Mouse (Mus musculus) adipose tissue, adult 10 weeks (tissue): ENCODE data around the gene Etfb. TPM values are rescaled to one million over a fixed set of nuclear protein-coding genes. Genes with fewer than 3 reads are reported as not detected.

Experiments used
- polyA plus RNA-seq: library from polyadenylated mRNA; stranded (reverse); fragments of 350-450 nt; fragmentation: Illumina TruSeq; extraction: RNeasy Lipid Tissue Mini Kit (QIAGEN cat#74804); gene quantifications from one replicate; pipeline ENCODE4 v1.2.3, GENCODE M21; 2014; ENCODE audit warnings: low read depth, low replicate concordance

The Etfb gene
- polyA plus RNA-seq: 240 TPM

DNA sequence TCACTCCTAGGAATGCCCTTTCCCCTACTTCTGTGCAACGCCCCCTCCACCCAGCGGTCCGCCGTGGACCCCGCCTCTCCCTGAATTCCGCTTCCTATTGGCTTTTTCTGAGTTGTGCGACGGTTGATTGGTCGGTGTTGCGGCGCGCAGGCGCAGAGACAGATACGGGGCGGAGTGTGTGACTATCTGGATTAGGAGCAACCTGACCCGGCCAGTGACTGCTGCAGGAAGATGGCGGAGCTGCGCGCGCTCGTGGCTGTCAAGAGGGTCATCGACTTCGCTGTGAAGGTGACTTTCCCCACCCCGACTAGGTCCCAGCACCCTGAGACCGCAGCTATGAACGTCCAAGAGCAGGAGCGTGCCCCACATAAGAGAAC lies at the start of gene Etfb, which contains the start of gene Gm45233:
Gene Etfb, plus strand, starts transcription at position 167 of the 377 bp plus-strand sequence.
Gene Gm45233, plus strand, starts transcription at position 212 of the 377 bp plus-strand sequence.

DNA sequence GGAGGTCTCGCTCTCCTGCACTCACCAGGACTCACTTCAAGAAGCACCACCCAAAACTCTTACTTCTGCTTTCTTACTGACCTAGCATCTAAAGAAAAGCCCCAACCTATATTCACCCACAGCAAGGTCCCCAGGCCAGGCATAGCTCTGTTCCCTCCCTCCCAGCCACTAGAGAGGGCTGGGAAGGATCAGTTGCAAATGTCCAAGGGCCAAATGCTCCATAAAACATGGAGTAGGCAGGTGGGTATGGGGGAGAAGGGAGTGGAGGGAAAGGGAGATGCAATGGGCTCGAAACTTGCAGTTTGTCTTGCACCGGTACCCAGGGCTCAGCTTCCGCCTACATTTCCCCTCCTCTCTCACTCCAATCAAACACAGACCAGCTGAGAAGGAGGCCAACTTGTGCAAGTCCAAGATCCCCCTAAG lies 35.7 kb upstream of the Etfb start, which contains the start of gene Siglecg:
Gene Siglecg, plus strand, starts transcription at position 74 of the 423 bp plus-strand sequence.

DNA sequence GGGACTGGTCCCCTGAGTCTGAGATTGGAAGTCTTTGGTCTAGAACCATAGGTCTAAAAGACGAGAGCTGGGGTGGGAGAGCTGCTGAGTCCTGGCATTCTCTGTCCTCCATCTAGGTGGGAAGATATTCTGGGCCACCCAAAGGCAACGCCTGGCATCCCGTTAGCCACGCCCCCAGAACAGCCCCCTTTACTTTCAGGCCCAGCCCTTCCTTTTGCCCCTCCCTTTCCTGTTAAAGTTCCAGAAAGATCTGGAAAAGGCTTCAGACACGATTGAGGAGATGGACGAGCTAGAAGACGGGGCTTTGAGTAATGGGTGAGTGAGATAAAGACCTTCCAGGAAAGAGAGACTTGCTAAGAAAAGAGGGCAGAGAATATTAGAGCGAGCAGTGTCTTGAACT lies 16.5 kb upstream of the Etfb start, which contains the start of gene Lim2:
Gene Lim2, plus strand, starts transcription at position 265 of the 400 bp plus-strand sequence.

DNA sequence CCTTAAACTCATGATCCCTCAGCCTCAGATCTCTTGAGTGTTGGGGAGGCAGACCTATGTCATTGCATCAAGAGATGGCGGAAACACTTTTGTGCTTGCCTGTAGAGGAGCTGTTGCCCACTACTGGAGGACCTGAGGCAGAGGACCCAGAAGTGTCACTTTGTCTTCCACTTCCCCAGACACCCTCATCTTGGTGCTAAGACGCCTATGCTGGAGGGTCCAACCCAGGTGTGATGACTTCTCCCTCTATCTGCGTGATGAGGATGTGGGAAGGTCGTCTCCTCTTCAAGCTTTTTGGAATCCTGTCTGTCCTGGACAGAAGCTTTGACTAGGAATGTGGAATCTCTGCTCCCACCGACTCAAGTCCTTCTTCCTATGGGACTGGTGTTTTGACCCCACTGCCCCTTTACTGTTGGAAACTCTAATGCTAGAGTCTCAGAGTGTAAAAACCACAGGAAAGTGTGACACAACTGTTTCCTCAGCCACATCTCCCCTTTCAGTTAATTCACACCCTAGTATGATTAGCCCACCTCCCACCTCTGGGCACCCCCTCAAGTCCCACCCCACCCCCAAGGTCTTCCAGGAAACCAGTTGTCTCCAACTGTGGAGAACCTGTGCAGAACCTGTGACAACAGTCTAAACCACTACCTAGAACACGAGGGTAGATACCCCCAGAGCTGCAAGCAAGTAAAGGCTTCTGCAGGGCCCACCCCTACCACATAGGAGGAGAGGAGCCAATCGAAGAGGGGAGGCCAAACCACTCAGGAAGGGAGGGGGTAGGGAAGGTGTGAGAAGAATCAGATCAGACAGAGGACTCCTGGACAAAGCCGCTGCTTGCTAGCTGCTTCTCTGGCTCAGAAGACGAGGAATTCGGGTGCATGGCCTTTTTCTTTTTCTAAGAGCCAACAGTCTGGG lies 7.3 kb upstream of the Etfb start, which contains the start of gene Nkg7:
Gene Nkg7, plus strand, starts transcription at position 733 of the 915 bp plus-strand sequence.

DNA sequence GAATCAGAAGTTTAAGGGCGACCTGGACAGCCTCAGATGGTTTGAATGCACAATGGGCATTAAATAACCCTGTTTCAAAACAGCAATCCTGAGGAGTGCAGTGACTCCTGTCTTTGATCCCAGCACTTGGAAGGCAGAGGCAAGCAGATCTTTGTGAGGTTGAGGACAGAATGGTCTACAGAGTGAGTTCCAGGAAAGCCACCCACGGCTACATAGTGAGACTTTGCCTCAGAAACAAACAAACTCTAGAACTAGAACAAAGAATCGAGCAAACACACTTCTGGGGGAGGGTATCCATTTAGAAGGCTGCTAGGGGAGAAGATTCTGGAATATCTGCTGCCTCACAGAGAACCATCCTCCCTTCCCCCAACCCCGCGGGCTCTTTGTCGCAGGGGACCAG lies 3.4 kb upstream of the Etfb start, which contains the start of gene Cldnd2:
Gene Cldnd2, plus strand, starts transcription at position 301 of the 400 bp plus-strand sequence.

DNA sequence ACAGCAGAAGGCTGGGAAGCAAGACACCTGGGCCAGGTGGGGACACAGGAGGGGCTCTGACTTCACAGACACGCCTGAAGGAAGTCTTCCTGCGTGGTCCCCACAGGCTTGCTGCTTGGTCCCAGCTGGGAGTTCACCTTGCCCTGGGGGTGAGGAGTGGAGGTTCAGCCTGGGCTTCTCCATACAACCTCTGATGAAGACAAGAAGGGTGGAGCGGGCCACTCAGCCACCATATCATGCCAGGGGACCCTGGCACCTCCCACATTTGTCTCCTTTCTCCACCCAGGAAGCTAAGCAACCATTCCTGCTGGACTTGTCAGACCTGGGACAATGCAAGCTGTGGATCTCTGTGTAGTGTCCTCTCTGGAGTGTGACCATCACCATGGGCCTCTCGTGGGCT lies 19.0 kb downstream of the Etfb start, which contains the start of gene Vsig10l:
Gene Vsig10l, plus strand, starts transcription at position 301 of the 400 bp plus-strand sequence.

DNA sequence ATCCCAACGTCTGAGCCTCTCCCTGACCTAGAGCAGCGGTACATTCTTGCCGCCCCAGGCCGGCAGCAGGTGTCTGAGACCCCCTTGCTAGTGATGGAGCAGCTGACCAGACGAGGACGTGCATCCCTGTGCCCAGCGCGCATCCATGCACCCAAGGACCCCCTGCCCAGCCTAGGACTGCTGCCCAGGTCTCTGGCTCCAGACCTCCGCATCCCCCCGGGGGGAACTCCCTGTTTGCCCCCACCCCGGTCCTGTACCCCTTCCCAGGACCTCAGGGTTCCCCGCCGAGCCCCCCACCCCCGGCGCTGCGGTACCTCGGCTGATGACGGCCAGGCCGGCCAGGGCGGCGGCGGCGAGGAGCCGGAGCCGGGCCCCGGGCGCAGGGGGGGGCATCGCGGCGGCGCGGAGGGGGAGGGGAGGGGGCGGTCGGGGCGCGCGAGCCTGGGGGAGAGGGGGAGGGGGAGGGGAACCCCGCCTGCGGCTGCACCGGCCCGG lies 45.8 kb downstream of the Etfb start, which contains the start of gene Iglon5:
Gene Iglon5, minus strand, starts transcription at position 445 of the 495 bp plus-strand sequence.

Other genes with a start within 250 kb of the Etfb start
- gene Zfp715, start 130.8 kb upstream of the Etfb start, polyA plus RNA-seq: 14.3 TPM
- gene Siglecf, start 92.7 kb upstream of the Etfb start, polyA plus RNA-seq: 0.38 TPM
- gene Siglecg, start 35.9 kb upstream of the Etfb start, polyA plus RNA-seq: 0.65 TPM
- not detected for gene Lim2, start 16.4 kb upstream of the Etfb start, polyA plus RNA-seq
- 1.7 TPM for gene Nkg7, start 7.0 kb upstream of the Etfb start, polyA plus RNA-seq
- 1.1 TPM for gene Cldnd2, start 3.3 kb upstream of the Etfb start, polyA plus RNA-seq
- 0.97 TPM for gene Gm45233, start within 50 bp of the Etfb start, polyA plus RNA-seq
- 3.8 TPM for gene Vsig10l, start 19.1 kb downstream of the Etfb start, polyA plus RNA-seq
- gene Iglon5, start 46.0 kb downstream of the Etfb start, polyA plus RNA-seq: 1.0 TPM
- 0.27 TPM for gene 4931406B18Rik, start 61.9 kb downstream of the Etfb start, polyA plus RNA-seq
- gene Cd33, start 100.3 kb downstream of the Etfb start, polyA plus RNA-seq: 5.4 TPM
- gene Zfp658, start 118.2 kb downstream of the Etfb start, polyA plus RNA-seq: 3.3 TPM
- 6.0 TPM for gene Zfp719, start 135.5 kb downstream of the Etfb start, polyA plus RNA-seq
- not detected for gene Zfp819, start 163.1 kb downstream of the Etfb start, polyA plus RNA-seq
- not detected for gene Ceacam18, start 190.6 kb downstream of the Etfb start, polyA plus RNA-seq
- 1.9 TPM for gene Siglece, start 216.1 kb downstream of the Etfb start, polyA plus RNA-seq
- 9.8 TPM for gene Ctu1, start 227.9 kb downstream of the Etfb start, polyA plus RNA-seq
- 0.32 TPM for gene Klk14, start 246.3 kb downstream of the Etfb start, polyA plus RNA-seq